Mouse (Mus musculus): Measurements from ENCODE around the gene Mphosph9. TPM values are rescaled to one million over a fixed set of nuclear protein-coding genes. Genes with fewer than 3 reads are reported as not detected.

The Mphosph9 gene
- polyA plus RNA-seq, 1 experiment = 2.4 TPM

DNA sequence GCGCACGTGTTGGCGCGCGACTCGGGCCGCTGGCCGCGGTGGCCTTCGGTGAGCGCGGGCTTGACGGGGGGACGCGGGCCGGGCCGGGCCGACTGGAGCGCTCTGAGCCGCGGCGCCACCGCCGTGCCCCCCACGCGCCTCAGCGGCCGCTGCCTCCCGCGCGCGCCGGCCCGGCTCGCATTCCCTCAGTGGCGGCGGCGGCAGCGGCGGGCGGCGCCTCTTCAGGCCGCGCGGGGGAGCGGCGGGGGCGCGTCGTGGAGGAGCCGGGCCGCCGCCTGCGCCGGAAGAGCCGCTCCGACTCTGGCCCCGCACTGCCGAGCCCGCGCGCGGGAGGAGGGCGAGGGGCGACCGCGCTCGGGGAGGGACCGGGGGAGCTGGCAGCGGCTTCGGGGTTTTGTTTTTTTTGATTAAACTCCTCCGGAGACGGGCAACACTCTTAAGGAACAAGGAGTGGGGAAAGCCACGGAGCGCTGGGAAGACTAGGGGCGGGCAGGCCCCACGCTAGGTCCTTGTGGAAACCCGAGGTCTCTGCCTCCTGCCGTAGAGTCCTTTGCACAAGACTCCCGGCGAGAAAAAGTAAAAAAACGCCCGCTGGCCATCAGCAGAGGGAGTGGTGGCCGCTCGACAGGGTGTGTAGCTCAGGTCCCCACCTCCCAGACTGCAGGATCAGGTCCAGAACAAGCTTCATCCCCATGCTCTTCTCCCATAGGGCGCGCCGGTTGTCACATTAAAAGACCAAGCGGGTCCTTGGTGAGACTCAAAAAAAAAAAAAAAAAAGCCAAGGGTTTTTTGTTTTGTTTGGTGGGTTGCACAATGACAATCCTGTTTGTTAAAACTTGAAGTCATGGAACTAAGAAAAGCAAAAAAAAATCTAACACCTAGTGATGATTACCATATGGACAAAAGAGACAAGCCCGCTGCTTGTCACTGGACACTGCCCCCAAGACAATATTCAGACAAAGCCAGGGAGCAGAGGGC, 77.9 kb downstream of the Mphosph9 start, which contains the start of gene Pitpnm2:
TSS of gene Pitpnm2 (minus strand) at position 147 of the 978 bp plus-strand sequence.
- no peaks in the 10 kb centered on the region for H3K79me2 ChIP-seq (ENCODE audit: control insufficient read depth, insufficient read depth)

DNA sequence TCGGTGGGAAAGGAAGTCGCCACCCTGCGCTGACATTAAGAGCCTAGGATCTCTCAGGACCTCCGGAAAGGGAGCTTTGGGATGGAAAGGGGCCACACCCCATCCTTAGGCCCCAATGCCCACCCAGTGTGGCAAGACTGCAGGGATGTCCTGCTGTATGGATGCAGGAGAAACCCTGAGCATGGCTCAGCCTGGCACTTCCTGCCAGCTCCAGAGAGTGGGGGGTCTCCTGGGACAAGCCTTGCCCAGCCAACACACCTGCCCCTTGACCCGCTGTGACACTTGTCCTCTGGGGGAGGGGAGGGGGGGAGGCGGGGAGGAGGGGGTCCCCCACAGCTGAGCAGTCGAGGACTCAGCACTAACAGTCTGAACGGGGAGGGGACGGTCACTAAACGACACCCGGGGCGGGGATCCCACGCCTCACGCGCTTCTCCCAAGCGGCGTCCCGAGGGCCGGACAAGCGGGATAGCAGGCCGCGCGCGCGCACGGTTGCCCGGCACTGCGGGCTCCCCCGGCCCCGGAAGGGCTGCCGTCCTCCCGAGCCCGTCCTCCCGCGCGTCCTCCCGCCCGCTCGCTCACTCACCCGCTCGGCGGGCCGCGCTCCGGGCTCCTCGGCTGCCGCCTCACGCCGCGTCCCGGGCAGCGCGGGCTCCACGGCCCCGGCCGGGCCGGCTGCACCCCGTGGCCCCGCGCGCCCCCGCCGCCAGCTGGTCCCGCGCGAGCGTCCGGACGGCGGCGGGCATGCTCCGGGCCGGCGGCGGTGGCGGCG, 78.7 kb downstream of the Mphosph9 start:
- Histone ChIP-seq H3K79me2 (ENCODE audit: control insufficient read depth, insufficient read depth) (no peaks in the 10 kb centered on the region), H3K36me3 (ENCODE audit: control insufficient read depth, insufficient read depth) (no peaks in the 10 kb centered on the region), H3K4me3 (peak overlapping the region; percentile 23), H3ac (ENCODE audit: control insufficient read depth, insufficient read length) (peak overlapping the region; percentile 88), H3K27me3 (ENCODE audit: control insufficient read depth, insufficient read depth, insufficient read length) (no peaks in the 10 kb centered on the region), H3K4me2 (ENCODE audit: low read depth) (peak overlapping the region; percentile 57)
- TF ChIP-seq MYOG (IDR thresholded peaks at IDR 0.05; ENCODE audit: control insufficient read depth in 1 of 3, insufficient read depth in 1 of 3, insufficient read length in 2 of 3, low read depth in 2 of 3) (no peak), POLR2AphosphoS2 (IDR thresholded peaks at IDR 0.05; ENCODE audit: insufficient read length, low read depth) (no peak), TCF3 (IDR thresholded peaks at IDR 0.05; ENCODE audit: insufficient read length, low read depth) (no peak), MYOD1 (IDR thresholded peaks at IDR 0.05; ENCODE audit: control insufficient read depth in 1 of 3, insufficient read length in 2 of 3, low read depth in 2 of 3) (no peak), SRF (IDR thresholded peaks at IDR 0.05; ENCODE audit: control insufficient read depth, insufficient read length, low read depth) (no peak), CEBPB (IDR thresholded peaks at IDR 0.05; ENCODE audit: insufficient read depth, poor library complexity, severe bottlenecking) (no peak), USF1 (IDR thresholded peaks at IDR 0.05; ENCODE audit: low read depth) (no peak), POLR2A (IDR thresholded peaks at IDR 0.05; ENCODE audit: insufficient read length, low read depth) (no peak), MAX (IDR thresholded peaks at IDR 0.05; ENCODE audit: low read depth) (no peak), E2F4 (IDR thresholded peaks at IDR 0.05; ENCODE audit: insufficient read depth) (no peak), REST (IDR thresholded peaks at IDR 0.05; ENCODE audit: insufficient read depth, insufficient read length) (no peak), TCF12 (IDR thresholded peaks at IDR 0.05; ENCODE audit: insufficient read depth, poor library complexity, severe bottlenecking) (no peak)

More for the DNA sequence above, 77.9 kb downstream of the Mphosph9 start, which contains the start of gene Pitpnm2:
- Histone ChIP-seq H3K4me2 (ENCODE audit: low read depth) (peak within 1 kb of the TSS; percentile 78), H3K36me3 (ENCODE audit: control insufficient read depth, insufficient read depth) (no peaks in the 10 kb centered on the region), H3K4me3 (peak within 1 kb of the TSS; percentile 23), H3K27me3 (ENCODE audit: control insufficient read depth, insufficient read depth, insufficient read length) (no peaks in the 10 kb centered on the region), H3ac (ENCODE audit: control insufficient read depth, insufficient read length) (peak within 1 kb of the TSS; percentile 88)
- TF ChIP-seq POLR2A (IDR thresholded peaks at IDR 0.05; ENCODE audit: insufficient read length, low read depth) = peak; percentile 55
- no peak for TF ChIP-seq SRF (IDR thresholded peaks at IDR 0.05; ENCODE audit: control insufficient read depth, insufficient read length, low read depth)
- TF ChIP-seq TCF12 (IDR thresholded peaks at IDR 0.05; ENCODE audit: insufficient read depth, poor library complexity, severe bottlenecking) = no peak

DNA sequence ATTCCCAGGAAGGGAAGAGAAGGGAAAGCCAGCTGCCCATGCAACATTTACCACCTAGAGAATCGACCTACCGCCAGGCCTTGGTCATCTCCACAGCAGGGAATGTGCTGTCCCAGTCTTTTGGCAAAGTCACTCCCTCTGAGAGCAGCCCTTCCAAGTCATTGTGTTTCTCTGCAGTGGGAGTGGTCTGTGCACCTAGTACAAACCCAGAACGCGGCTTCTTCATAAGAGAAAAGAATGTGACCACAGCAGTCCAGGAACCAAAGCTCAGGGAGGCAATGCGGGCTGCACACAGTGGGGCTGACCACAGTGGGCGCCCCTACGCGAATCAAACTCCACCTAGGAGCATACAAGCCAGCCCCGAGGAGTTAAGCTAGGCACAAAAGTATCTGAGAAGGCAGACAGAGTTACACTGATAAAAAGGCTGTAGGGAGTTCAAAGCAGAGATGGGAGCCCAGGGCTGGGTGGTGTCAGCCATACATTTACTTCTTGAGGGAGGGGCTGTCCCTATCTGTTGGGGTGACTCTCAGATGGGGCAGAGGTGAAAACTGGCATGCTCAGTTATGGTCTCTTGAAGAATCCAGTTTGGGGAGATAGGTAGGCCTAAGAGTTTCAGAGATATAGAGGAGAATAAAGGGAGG, 79.7 kb downstream of the Mphosph9 start:
- H3K27me3 ChIP-seq (ENCODE audit: control insufficient read depth, insufficient read depth, insufficient read length) = no peaks in the 10 kb centered on the region
- no peak for TF ChIP-seq MYOD1 (IDR thresholded peaks at IDR 0.05; ENCODE audit: control insufficient read depth in 1 of 3, insufficient read length in 2 of 3, low read depth in 2 of 3)
- no peak for TF ChIP-seq USF1 (IDR thresholded peaks at IDR 0.05; ENCODE audit: low read depth)
- TF ChIP-seq TCF12 (IDR thresholded peaks at IDR 0.05; ENCODE audit: insufficient read depth, poor library complexity, severe bottlenecking) = no peak
- TF ChIP-seq CEBPB (IDR thresholded peaks at IDR 0.05; ENCODE audit: insufficient read depth, poor library complexity, severe bottlenecking) = no peak
- TF ChIP-seq E2F4 (IDR thresholded peaks at IDR 0.05; ENCODE audit: insufficient read depth) = no peak
- no peak for TF ChIP-seq SRF (IDR thresholded peaks at IDR 0.05; ENCODE audit: control insufficient read depth, insufficient read length, low read depth)
- no peak for TF ChIP-seq POLR2A (IDR thresholded peaks at IDR 0.05; ENCODE audit: insufficient read length, low read depth)
- no peak for TF ChIP-seq REST (IDR thresholded peaks at IDR 0.05; ENCODE audit: insufficient read depth, insufficient read length)
- no peak for TF ChIP-seq MYOG (IDR thresholded peaks at IDR 0.05; ENCODE audit: control insufficient read depth in 1 of 3, insufficient read depth in 1 of 3, insufficient read length in 2 of 3, low read depth in 2 of 3)
- TF ChIP-seq TCF3 (IDR thresholded peaks at IDR 0.05; ENCODE audit: insufficient read length, low read depth) = no peak
- TF ChIP-seq MAX (IDR thresholded peaks at IDR 0.05; ENCODE audit: low read depth) = no peak
- no peak for TF ChIP-seq POLR2AphosphoS2 (IDR thresholded peaks at IDR 0.05; ENCODE audit: insufficient read length, low read depth)
- H3K36me3 ChIP-seq (ENCODE audit: control insufficient read depth, insufficient read depth) = no peaks in the 10 kb centered on the region
- H3ac ChIP-seq (ENCODE audit: control insufficient read depth, insufficient read length) = no peak overlapping the region
- H3K4me2 ChIP-seq (ENCODE audit: low read depth) = no peak overlapping the region
- H3K4me3 ChIP-seq = peak overlapping the region; percentile 23
- H3K79me2 ChIP-seq (ENCODE audit: control insufficient read depth, insufficient read depth) = no peaks in the 10 kb centered on the region

DNA sequence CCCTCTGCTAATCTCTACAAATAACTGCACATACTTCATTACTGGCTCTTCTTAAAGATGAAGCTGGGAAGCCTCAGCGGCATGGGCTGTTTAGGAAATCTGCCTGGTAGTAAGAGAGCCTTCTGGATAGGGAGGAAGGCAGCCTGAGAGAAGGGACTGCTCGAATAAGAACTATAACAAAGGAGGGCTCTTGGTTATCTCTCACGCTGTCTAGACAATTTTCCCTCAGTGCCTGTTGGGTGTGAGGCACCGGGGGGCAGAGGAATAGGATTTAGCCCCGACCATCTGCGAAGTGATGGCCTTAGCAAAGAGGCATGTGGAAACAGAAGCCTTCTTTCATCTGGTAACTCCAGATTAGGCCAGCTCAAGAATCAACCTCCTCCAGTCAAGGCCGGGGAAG, 80.5 kb downstream of the Mphosph9 start:
- Histone ChIP-seq H3K36me3 (ENCODE audit: control insufficient read depth, insufficient read depth) (no peaks in the 10 kb centered on the region), H3K4me3 (no peak overlapping the region), H3K4me2 (ENCODE audit: low read depth) (no peak overlapping the region), H3ac (ENCODE audit: control insufficient read depth, insufficient read length) (no peak overlapping the region), H3K79me2 (ENCODE audit: control insufficient read depth, insufficient read depth) (no peaks in the 10 kb centered on the region), H3K27me3 (ENCODE audit: control insufficient read depth, insufficient read depth, insufficient read length) (no peaks in the 10 kb centered on the region)
- TF ChIP-seq POLR2A (IDR thresholded peaks at IDR 0.05; ENCODE audit: insufficient read length, low read depth) (no peak), MYOD1 (IDR thresholded peaks at IDR 0.05; ENCODE audit: control insufficient read depth in 1 of 3, insufficient read length in 2 of 3, low read depth in 2 of 3) (no peak), SRF (IDR thresholded peaks at IDR 0.05; ENCODE audit: control insufficient read depth, insufficient read length, low read depth) (no peak), MAX (IDR thresholded peaks at IDR 0.05; ENCODE audit: low read depth) (no peak), TCF12 (IDR thresholded peaks at IDR 0.05; ENCODE audit: insufficient read depth, poor library complexity, severe bottlenecking) (no peak)
